In genomic region chr15:102516728-102517404, GRCm38 (mm10) we compare ENCODE assay signal across 8 mouse cellular contexts. TPM values are rescaled to one million over a fixed set of nuclear protein-coding genes. Genes with fewer than 3 reads are reported as not detected.
DNase-seq lines count a peak whose midpoint lies in the region; ATAC-seq lines count a peak whose summit lies in the region.

Gene Map3k12, minus strand, starts transcription at chr15:102517064.

- H3K36me3 ChIP-seq in megakaryocyte, embryonic 14.5 days (replicated peaks; ENCODE audit: low read length) = peaks cover 13% of the 10 kb centered on the region
- H3K36me3 ChIP-seq in embryonic facial prominence, embryonic 10.5 days (replicated peaks) = peaks cover 20% of the 10 kb centered on the region
- H3K36me3 ChIP-seq in intestine, embryonic 16.5 days (ENCODE audit: control insufficient read depth, insufficient read depth, low read length) = no peaks in the 10 kb centered on the region
- H3K36me3 ChIP-seq in midbrain, embryonic 11.5 days (ENCODE audit: control insufficient read depth, insufficient read depth, low read length) = no peaks in the 10 kb centered on the region

- H3K4me1 ChIP-seq in megakaryocyte, embryonic 14.5 days = peaks cover 58% of the 10 kb centered on the region
- peaks cover 55% of the 10 kb centered on the region for H3K4me1 ChIP-seq in embryonic facial prominence, embryonic 10.5 days
- H3K4me1 ChIP-seq in intestine, embryonic 16.5 days (ENCODE audit: control insufficient read depth, insufficient read depth, low read length) = peaks cover 25% of the 10 kb centered on the region
- peaks cover 26% of the 10 kb centered on the region for H3K4me1 ChIP-seq in midbrain, embryonic 11.5 days (ENCODE audit: control insufficient read depth, insufficient read depth, low read length)

- peaks cover 3% of the 10 kb centered on the region for H3K27me3 ChIP-seq in megakaryocyte, embryonic 14.5 days (replicated peaks)
- no peaks in the 10 kb centered on the region for H3K27me3 ChIP-seq in embryonic facial prominence, embryonic 10.5 days (replicated peaks; ENCODE audit: low read depth, poor library complexity, severe bottlenecking)
- no peaks in the 10 kb centered on the region for H3K27me3 ChIP-seq in intestine, embryonic 16.5 days (replicated peaks; ENCODE audit: control insufficient read depth, insufficient read depth, low read length)
- no peaks in the 10 kb centered on the region for H3K27me3 ChIP-seq in midbrain, embryonic 11.5 days (ENCODE audit: control insufficient read depth, insufficient read depth, low read length)

- intact Hi-C loops in left cerebral cortex, postnatal 36 days (cut with DNase I) = no loop called here

- H3K4me2 ChIP-seq in intestine, embryonic 16.5 days (ENCODE audit: low read depth, low read length) = peak within 1 kb of the TSS; percentile 92
- peak within 1 kb of the TSS; percentile 92 for H3K4me2 ChIP-seq in midbrain, embryonic 11.5 days

- DNase-seq in embryonic facial prominence, embryonic 10.5 days (ENCODE audit: low spot score) = peak; percentile 87
- DNase-seq in gastrocnemius, postnatal 4 days (ENCODE audit: low spot score in 2 of 2) = peak; percentile 63 to 77
- peak; percentile 84 to 86 for DNase-seq in left cerebral cortex, postnatal 36 days (ENCODE audit: low spot score in 2 of 2)
- peak; percentile 98 for DNase-seq in midbrain, embryonic 11.5 days (ENCODE audit: low spot score, missing footprints)
- peak; percentile 35 for DNase-seq in spleen, adult 12 weeks (ENCODE audit: low spot score)

- no peak for ATAC-seq in megakaryocyte, adult 5-6 weeks (ENCODE audit: poor library complexity, severe bottlenecking)
- ATAC-seq in intestine, embryonic 16.5 days = no peak
- ATAC-seq in midbrain, embryonic 11.5 days (ENCODE audit: low FRiP score) = peak; percentile 33

- WGBS in embryonic facial prominence, embryonic 10.5 days = under 1% methylated on average over 43 of the region's 43 CpGs
- under 1% methylated on average over 43 of the region's 43 CpGs for WGBS in intestine, embryonic 16.5 days
- WGBS in midbrain, embryonic 11.5 days = 1% methylated on average over 38 of the region's 43 CpGs

- no peaks in the 10 kb centered on the region for H3K9me3 ChIP-seq in megakaryocyte, embryonic 14.5 days
- no peaks in the 10 kb centered on the region for H3K9me3 ChIP-seq in embryonic facial prominence, embryonic 10.5 days
- H3K9me3 ChIP-seq in intestine, embryonic 16.5 days (ENCODE audit: control insufficient read depth, low read length) = no peaks in the 10 kb centered on the region
- no peaks in the 10 kb centered on the region for H3K9me3 ChIP-seq in midbrain, embryonic 11.5 days (ENCODE audit: control insufficient read depth, low read length)

- peak within 1 kb of the TSS; percentile 74 for H3K9ac ChIP-seq in intestine, embryonic 16.5 days (ENCODE audit: low read depth, low read length)
- H3K9ac ChIP-seq in midbrain, embryonic 11.5 days (ENCODE audit: low read length) = peak within 1 kb of the TSS; percentile 86

- peak within 1 kb of the TSS; percentile 95 for H3K4me3 ChIP-seq in megakaryocyte, embryonic 14.5 days (replicated peaks)
- peak within 1 kb of the TSS; percentile 84 for H3K4me3 ChIP-seq in embryonic facial prominence, embryonic 10.5 days
- peak within 1 kb of the TSS; percentile 71 for H3K4me3 ChIP-seq in intestine, embryonic 16.5 days (ENCODE audit: low read length)
- peak within 1 kb of the TSS; percentile 65 for H3K4me3 ChIP-seq in midbrain, embryonic 11.5 days (ENCODE audit: low read depth, low read length)

- H3K27ac ChIP-seq in embryonic facial prominence, embryonic 10.5 days (replicated peaks) = peak within 1 kb of the TSS; percentile 99
- H3K27ac ChIP-seq in intestine, embryonic 16.5 days (ENCODE audit: low read length) = peak within 1 kb of the TSS; percentile 100
- peak within 1 kb of the TSS; percentile 97 for H3K27ac ChIP-seq in midbrain, embryonic 11.5 days (ENCODE audit: low read depth, low read length)

RNA-seq across cellular contexts. Expression of gene Map3k12, which starts in this region (rescaled TPM):
- 2.3 and 5.9 TPM in 2 replicates for polyA plus RNA-seq in megakaryocyte, embryonic 14.5 days (2012; ENCODE audit: insufficient read depth, low replicate concordance)
- total RNA-seq in megakaryocyte, adult 5-6 weeks (2015) = 0.09 and 0.27 TPM in 2 replicates
- total RNA-seq in megakaryocyte, adult 5-6 weeks (2017) = 0.33 and 0.85 TPM in 2 replicates
- 29.1 and 32.3 TPM in 2 replicates for polyA plus RNA-seq in embryonic facial prominence, embryonic 10.5 days (2016; fragmentation: Nextera tagmentation; extraction: Ambion mirVana)
- 1 to 10 TPM; 6.1 to 6.3 TPM for total RNA-seq in gastrocnemius, postnatal 4 days (2021)
- 9.2 TPM in 2 replicates for polyA plus RNA-seq in intestine, embryonic 16.5 days (2015; fragmentation: Nextera tagmentation; extraction: Ambion mirVana)
- 10 to 100 TPM; 96.4 to 98.8 TPM for total RNA-seq in left cerebral cortex, postnatal 36 days (2021)
- 16.4 and 19.7 TPM in 2 replicates for polyA plus RNA-seq in midbrain, embryonic 11.5 days (2014; fragmentation: Nextera tagmentation; extraction: Ambion mirVana)

Comparison
In these comparisons a context has a peak if more than half of its experiments do, and no peak if none do; other contexts are left out.
1. RNA of gene Map3k12 (total RNA-seq): 96.4 to 98.8 TPM in left cerebral cortex, postnatal 36 days; 6.1 to 6.3 TPM in gastrocnemius, postnatal 4 days and 0.09 to 0.85 TPM in megakaryocyte, adult 5-6 weeks; every median in the first group is over 10 times any median in the second.
2. DNase-seq: peak in every context shown above with its lines; median percentile 98 in midbrain, embryonic 11.5 days; 87 in embryonic facial prominence, embryonic 10.5 days; 85 in left cerebral cortex, postnatal 36 days; 70 in gastrocnemius, postnatal 4 days; 35 in spleen, adult 12 weeks.
3. Peak in every context shown above with its lines, with median percentiles within 50 percentile points of each other: H3K4me3 ChIP-seq and H3K27ac ChIP-seq.